Mouse (Mus musculus) monocyte, adult 2 months (primary cell): ENCODE data around the gene Sgsm3.

ENCODE experiments used
- DNase-seq, 2 experiments: peaks; one replicate each; pipeline ENCODE4 v3.0.0; 2022; ENCODE audit warnings: low spot score in 2 of 2, low read depth in 1 of 2

Gene Sgsm3

DNA sequence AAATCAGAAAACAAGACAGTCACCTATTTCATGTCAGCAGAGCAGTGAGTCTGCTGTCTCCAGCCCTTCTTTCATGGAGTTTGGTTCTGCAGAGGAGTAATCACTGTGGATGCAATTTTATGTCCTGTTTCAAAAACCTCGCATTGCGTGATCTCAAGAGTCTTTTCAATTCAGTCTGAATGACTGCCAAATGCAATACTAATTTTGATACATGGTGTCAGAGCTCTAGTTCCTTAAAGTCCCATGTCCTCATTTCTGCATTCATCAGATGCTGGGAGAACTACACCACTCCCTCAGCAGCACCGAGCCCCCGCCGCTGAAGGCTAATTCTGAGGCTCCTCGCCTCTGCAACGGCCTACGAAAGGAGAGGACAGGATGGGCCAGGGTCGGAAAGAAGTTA lies 46.3 kb downstream of the Sgsm3 start:
- DNase-seq = no peak

DNA sequence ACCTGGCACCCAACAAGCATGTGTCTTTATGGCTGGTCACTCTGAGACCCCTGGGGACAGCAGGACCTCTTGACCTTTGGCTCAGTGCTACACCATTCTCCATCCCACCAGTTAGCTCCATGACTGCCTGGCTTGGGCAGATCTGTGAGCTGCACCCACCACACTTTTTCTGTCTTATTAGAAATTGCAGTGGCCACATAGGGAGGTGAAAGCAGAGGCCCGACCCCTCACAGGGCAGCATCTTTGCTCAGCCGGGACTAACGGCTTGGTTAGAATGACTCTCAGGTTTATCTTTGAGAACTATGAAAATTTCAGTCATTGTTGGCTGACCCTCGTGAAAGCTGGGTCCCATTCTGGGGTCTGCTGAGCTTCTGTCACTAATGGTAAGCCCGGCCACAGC lies 49.3 kb downstream of the Sgsm3 start:
- DNase-seq = no peak

DNA sequence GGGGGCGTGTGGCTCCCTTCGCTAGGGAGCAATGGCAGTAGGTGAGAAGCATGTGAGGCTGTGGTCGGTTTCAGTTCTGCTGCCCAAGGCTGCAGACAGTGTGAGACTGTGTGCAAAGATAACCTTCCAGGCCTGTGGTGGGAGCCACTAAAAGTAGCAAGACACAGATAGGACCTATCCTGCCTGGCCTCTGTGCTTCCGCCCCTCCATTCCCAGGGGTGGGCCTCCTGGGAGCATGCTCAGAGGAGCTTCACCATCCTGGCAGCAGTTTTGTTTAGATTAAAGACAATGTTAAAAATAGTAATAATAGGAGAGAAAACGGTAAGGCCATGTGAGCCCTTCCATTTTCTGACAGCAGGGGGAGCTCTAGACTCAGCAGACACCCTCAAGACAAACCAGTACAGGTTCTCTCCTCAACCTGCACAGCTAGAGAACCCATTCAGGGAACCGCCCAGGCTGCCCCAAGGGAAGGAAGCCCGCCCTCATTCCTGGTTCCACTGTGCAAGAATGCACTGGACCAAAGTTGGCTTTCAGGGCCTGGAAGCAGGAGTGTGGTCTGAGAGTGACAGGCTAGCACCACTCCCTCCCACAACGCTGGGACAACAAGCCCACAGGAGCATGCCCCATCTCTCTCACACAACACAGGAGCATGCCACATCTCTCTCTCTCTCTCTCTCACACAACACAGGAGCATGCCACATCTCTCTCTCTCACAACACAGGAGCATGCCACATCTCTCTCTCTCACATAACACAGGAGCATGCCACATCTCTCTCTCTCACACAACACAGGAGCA lies 50.0 kb downstream of the Sgsm3 start:
- peak in 1 of 2 experiments; percentile 62 for DNase-seq

DNA sequence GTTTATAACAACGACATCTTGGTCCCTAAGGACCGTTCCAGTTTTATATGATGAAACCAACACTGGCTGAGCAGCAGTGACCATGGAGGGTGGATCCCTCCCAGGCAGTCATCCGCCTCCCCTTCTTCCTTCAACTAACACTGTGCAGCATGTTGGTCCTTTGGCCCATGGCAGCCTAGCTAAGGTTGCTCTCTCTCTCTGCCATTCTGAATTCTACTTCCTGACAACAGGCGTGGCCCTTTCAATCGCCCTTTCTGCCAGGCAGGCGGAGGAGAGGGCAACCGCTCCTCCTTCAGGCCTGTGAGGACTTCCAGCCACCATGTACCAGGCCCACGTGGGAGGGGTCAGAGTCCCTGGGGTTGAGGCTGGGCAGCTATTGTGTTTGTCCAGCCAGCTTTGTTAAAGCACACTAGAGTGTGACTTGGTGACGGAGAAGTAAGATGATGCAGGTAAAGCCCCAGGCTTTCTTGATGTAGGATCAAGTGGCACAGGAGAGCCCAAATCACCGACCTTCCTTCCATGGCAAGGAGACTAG lies 53.4 kb downstream of the Sgsm3 start:
- DNase-seq = no peak

DNA sequence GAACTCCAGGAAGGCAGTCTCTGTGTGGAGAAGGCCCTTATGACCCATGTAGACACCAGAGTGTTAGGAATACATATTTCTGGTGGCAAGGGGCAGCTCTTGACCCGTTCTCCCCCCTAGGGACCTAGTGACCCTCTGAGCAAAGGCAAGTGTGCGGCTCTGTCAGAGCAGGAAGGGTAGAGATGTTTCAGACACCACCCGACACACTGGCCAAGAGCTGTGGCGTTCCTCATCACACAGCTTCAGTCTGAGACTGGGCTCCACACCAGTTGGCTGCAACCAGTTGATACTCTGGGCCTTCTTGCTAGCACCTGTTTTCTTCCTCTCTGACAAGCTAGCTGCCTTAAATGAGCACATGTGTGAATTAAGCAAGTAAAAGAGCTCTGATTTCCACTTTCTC lies 54.0 kb downstream of the Sgsm3 start:
- no peak for DNase-seq

DNA sequence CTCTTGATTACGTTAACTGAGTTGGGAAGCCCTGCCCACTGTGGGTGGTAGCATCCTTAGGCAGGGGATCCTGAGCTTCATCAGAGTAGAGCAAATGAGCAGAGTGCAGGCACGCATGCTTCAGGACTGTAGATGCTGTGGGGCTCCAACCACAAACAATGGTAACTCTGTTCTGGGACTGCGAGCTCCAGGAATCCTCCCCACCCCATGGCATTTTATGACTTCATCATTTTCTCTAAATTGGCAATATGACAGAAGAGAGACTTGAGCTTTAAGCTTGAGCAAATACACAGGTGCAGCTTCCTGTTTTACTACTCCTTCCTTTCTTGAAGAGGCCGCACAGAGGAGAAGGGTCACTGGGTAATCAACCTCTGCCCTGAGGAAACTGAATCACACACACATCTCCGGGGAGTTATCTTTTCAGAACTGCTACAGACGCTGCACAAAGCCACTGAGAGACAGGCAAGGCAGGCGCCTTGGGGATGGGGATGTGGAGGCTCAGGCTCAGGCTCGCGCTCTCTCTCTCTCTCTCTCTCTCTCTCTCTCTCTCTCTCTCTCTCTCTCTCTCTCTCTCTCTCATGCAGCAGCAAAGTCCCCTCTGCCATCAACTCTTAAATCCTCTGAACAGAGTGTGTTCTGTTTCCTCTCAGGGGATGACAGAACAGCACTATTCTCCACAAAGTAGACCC lies 55.5 kb downstream of the Sgsm3 start:
- no peak for DNase-seq

DNA sequence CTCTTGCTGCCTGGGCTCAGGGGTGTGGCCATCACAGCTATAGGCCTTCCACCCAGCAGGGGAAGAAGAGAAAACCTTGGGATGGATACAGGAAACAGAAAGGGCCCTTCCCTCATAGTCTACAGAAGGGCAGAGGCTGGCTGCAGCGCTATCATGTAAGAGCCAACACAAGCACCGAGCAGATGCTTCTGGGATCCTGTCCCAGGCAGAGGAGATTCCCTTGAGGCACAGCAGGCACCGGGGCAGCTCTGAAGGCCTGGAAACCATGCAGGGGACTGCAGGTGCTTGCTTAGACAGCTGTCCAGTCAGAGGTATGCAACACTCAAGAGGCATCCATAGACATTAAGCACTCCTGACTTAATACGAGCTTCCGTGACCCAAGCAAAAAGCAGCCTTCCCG lies 56.6 kb downstream of the Sgsm3 start:
- DNase-seq = no peak

DNA sequence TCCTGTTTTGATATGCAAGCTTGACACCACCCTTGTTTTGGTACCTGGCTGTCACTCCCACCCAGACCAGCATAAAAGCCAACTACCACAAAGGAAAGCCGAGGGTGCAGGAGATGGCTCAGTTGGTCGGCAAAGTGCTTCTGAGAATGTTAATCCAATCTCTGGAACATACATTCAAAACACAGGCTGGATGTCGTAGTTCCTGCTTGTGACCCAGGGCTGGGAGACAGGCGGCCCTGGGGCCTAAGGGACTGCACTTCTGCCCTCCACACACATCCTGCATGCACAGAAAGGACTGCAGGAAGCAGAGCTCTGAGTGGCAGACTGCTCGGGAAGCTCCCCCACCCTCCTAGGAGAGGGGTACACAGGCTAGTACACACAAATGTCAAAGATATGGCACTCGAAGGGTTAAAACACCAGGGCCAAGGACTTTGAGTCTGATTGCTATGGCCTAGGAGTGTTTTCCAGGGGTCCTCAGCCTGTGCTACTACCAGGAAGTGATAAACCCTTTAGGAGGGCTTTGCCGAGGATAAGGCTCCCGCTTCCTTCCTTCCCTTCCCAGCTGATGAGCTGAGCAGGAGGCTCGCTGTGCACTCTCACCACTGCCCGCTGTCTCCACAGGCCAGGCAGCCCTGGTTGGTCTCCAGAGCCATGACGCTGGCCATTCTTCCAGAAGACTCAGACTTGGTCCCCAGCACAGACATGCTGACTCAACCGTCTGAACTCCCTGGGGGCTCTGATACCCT lies 58.0 kb downstream of the Sgsm3 start:
- DNase-seq = no peak

DNA sequence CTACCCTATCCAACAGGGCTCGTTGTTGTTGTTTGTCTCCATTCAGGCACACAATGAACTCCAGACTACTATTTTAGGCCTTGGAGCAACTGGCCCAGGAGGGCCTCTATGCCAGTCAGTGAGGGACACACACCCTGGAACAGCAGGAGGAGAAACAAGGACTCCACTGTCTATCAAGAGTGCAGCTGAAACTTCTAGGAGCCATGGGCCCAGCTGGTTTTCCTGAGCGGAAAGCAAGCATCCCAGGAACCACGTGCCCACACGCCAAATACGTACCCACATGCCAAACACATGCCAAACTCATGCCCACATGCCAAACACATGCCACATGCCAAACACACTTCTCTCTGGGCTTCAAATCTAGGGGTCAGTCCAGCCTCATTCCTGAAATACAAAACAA lies 60.9 kb downstream of the Sgsm3 start:
- DNase-seq = no peak

DNA sequence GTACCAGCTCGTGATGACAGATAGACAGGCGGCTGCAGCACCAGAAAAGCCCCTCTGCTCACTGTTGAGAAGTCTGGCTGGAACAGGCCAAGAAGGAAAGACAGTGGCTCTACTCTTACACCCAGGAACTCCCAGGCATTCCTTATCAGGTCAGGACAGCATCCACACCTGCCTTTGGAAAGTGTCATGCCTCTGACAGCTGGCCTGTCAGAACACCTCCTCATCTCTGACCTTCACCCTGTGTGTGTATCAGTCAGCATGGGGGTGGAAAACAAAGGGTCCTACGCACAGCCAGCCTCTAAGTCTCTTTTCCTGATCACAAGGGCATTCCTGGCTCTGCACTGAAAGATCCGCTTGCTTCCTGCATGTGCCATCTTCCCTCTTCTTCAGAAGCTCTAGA lies 64.2 kb downstream of the Sgsm3 start:
- no peak for DNase-seq

DNA sequence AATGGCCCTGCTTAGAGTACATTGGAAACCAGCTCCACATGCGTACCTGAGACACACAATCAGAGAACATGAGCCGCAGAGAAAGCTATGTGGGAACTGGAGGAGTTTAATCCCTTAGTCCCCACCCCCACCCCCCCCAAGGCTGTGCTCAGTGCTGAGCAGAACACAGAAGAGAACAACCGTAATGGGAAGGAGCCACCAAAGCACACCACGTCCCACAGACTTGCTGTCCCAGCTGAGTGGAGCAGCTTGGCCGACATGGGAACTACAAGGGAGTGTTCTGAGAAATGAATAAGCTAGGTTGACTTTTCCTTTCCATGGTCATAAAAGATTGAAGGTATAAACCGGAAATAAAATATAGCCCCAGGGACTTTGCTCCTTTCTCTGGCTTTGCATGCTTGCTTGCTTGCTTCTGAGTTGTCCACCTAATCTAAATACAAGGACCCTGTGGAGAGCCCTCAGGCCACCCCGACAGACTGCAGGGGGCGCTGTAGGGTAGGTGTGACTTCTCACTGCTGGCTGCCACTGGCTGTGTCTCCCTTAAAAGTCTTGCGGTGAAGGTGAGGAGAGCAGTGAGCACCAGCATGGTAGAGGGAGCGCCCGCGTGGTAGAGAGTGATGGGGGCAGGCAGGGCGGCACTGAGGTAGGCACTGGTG lies 64.8 kb downstream of the Sgsm3 start:
- DNase-seq = no peak

DNA sequence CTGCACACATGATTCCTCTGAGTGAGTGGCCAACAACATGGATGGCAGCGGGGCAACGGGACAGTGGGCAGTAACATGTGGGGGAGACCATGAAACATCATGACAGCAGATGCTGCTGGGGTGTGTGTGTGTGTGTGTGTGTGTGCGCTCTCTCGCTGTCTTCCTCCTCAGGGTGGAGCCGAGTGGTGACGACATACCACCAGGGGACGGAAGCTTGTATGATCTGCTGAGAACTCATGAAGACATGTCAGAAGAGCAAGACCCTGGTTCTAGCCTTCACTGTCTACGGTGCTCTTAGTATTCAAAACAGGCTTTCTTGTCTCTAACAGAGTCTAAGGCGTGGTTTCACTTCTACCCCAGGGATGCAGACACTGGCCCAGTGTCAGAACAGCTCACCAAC lies 66.9 kb downstream of the Sgsm3 start:
- peak; percentile 43 to 48 for DNase-seq

DNA sequence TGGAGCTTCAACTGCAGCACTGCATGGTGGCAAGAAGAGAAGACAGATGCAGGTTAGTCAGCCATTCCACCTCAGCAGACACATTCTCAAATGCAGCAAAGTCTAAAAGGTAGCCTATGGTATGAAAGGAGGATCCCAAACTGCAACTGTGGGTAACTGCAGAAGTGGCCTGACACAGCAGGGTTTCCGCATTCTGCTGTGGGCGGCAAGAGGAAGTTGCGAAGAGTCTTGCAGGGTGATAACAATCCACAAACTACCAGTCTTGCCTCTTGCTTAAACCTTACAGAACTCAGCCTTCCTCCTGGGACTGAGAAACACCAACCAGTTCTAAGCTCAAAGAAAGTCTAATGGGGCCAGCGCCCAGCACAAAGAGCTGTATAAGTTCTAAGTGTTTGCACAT lies 67.8 kb downstream of the Sgsm3 start:
- peak; percentile 30 to 56 for DNase-seq

DNA sequence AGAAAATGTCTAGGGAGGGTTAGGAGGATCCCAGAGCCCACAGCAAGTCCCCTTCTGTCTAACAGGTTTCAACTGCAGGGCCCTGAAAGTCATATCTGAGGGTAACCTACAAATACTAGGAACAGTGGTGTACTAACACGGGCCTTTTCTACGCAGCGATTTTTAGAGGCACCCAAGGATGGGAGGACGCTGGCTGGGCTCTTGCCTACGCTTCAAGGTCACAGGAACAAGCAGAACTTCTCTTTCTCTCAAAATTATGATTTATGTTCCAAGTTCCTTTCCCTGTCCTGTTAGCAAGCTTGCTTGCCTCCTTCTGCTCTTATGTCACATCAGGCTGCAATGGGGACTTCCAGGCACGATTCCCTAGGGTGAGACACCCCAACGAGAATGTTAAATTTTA lies 68.5 kb downstream of the Sgsm3 start:
- DNase-seq = no peak

DNA sequence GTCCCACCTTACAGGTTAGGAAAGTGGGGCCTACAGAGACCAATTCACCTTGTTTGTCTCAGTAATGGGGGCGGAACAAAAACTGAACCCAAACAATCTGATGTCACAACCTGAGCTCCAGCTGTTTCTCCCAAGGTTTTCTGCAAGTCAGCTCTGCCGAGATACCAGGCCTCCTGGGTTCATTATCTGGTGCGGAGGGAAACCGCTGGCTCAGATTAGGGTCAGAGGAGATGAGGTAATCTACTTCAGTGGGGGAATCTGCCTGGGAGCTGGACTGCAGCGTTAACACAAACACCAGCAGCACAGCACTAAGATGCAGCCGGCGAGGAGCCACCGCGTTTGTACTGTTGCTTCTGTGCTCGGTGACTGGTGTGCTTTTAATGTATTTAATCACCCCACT lies 69.9 kb downstream of the Sgsm3 start:
- DNase-seq = no peak

DNA sequence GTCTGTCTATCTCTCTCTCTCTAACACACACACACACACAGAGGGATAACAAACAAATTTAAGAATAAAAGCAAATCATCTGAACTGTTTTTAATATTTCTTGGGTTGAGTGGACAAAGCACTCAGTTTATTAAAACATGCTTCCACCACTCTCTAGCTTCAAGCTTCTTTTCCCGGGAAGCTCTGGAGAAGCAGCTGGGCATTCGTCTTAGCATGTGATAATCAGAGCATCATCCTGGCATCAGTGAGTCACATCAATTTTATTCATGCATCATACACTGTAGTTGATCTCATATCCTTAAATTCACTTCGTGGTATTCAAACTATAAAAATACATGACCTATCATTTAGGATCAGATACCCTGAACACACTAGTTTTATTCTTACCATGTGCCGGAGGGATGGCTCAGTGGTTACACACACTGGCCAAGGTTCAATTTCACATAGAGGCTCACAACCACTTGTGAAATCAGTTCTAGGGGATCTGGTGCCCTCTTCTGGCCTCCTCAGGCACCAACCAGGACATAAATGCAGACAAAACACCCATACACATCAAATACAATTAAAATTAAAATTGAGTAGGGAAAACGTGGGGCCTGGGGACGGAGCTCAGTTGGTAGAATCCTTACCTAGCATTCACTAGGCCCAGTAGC lies 72.0 kb downstream of the Sgsm3 start:
- DNase-seq = no peak

DNA sequence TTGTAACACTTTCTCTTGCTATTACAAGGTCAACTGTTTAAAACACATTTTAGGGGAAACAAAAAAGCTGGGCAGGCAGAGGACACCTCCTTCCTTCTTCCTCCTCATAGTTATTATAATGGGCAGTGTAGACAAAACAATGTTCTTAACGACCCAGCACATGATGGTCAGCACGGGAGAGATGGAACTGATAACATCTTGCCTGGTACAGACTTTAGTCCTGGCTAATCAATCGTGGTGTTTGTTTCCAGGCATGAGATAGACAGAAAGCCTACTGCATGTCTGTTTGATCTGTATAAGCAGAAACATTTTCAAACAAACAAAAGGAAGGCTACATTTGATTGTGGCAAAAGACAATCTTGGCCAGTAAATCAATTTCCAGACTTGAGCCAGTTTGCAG lies 72.9 kb downstream of the Sgsm3 start:
- no peak for DNase-seq

DNA sequence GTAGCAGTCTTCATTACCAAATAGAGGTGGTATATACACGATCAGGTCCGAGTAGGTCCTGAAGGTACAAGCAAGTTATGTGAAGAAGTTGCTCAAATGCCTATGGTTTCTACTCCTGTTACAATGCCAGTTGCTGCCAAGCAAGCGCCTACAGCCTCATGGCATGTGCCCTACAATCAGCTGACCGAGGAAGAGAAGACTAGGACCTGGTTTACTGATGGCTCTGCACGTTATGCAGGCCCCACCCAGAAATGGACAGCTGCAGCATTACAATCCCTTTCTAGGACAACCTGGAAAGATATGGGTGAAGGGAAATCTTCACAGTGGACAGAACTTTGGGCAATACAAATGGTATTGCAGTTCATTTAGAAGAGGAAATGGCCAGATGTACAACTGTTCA lies 74.9 kb downstream of the Sgsm3 start:
- DNase-seq = no peak

DNA sequence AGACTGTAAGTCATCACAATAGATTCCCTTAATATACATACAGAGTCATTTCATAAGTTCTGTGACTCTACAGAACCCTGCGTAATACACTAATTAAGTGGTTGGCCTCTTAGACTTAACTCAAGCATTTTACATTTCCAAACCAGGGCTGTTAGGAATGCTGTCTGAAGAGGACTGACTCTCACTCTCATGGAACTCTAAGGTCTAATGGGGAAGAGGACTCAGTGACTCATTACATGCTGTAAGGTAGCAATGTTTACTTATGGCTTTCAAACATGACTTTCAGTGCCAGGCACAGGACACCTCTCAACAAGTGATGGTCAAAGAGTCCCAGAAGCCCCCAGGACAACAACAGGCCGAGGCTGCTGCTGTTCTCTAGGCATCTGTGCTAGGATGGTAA lies 77.9 kb downstream of the Sgsm3 start:
- DNase-seq = no peak

DNA sequence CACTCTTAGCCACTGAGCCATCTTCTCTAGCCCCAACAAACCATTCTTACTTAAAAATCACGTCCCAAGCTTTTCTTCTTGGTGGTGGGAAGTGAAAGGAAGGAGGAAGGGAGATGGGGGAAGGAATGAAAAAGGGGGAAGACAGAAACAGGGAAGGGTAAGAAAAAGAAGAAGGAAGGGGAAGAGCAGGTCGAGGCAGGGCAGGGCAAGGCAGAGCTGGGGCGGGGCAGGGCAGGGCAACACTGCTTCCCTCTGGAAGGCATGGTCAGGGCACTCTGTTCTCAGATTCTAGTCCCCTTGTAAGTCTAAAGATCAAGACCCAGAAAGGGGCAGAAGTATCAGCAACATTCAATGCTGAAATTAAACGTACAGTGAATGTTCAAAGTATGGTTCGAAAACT lies 80.2 kb downstream of the Sgsm3 start:
- no peak for DNase-seq

DNA sequence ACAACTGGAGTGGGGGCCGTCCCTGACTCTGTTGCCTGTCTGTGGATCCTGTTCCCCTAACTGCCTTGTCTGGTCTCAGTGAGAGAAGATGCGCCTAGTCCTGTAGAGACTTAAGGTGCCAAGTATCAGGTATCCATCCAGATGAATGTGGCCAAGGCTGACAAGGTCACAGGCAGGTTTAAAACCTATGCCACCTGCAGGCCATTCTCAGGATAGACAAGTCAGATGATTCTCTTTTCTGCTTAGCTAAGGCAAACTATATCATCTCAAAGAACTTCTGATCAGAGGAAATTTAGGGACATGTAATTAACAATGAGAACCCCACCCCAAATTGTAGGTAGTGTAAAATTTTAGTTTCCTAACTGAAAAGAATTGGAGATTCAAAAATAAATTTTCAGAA lies 83.4 kb downstream of the Sgsm3 start:
- DNase-seq = no peak
